Mouse (Mus musculus) forebrain, embryonic 13.5 days (tissue): ENCODE data around the gene Adipor2. TPM values are rescaled to one million over a fixed set of nuclear protein-coding genes. Genes with fewer than 3 reads are reported as not detected.

Experiments
- ATAC-seq: fragments of 200-750 bp; cut with Nextera tagmentation; 2 replicates; pipeline ENCODE4 v1.8.0; 2017
- H3K27ac ChIP-seq: fragments of 300-500 bp; sonication (generic); 2 replicates; pipeline ENCODE4 v1.5.1; 2015; ENCODE audit warnings: inconsistent platforms, mild to moderate bottlenecking, moderate library complexity
- H3K27me3 ChIP-seq: fragments of 300-500 bp; sonication (generic); 2 replicates; pipeline ENCODE4 v1.6.1; 2015; ENCODE audit warnings: mild to moderate bottlenecking, inconsistent platforms
- H3K36me3 ChIP-seq: fragments of 300-500 bp; sonication (generic); 2 replicates; pipeline ENCODE4 v1.6.1; 2015; ENCODE audit warnings: mild to moderate bottlenecking, inconsistent platforms; ENCODE audit not compliant: poor library complexity, severe bottlenecking
- H3K4me1 ChIP-seq: fragments of 300-500 bp; sonication (generic); 2 replicates; pipeline ENCODE4 v1.6.1; 2015; ENCODE audit warnings: inconsistent platforms
- H3K4me2 ChIP-seq: fragments of 300-500 bp; sonication (generic); 2 replicates; pipeline ENCODE4 v1.6.1; 2015; ENCODE audit warnings: inconsistent platforms, mild to moderate bottlenecking, moderate library complexity
- H3K4me3 ChIP-seq: fragments of 300-500 bp; sonication (generic); 2 replicates; pipeline ENCODE4 v1.5.1; 2015; ENCODE audit warnings: mild to moderate bottlenecking, inconsistent platforms
- H3K9ac ChIP-seq: fragments of 300-500 bp; sonication (generic); 2 replicates; pipeline ENCODE4 v1.6.1; 2015; ENCODE audit warnings: mild to moderate bottlenecking, inconsistent platforms
- H3K9me3 ChIP-seq: fragments of 300-500 bp; sonication (generic); replicated peaks from 2 replicates; pipeline ENCODE4 v1.6.1; 2016; ENCODE audit warnings: inconsistent platforms
- WGBS: fragments of 180-500 bp; shearing (Covaris S2); methylation state at CpG from one replicate; pipeline ENCODE4 v1.1.7; 2015; 5-methylcytosine and 5-hydroxymethylcytosine counted together
- polyA plus RNA-seq: library from polyadenylated mRNA; unstranded; fragments of >200 nt; fragmentation: Nextera tagmentation; extraction: Ambion mirVana; gene quantifications from 2 replicates; pipeline ENCODE4 v1.2.1, GENCODE M21; 2015

The Adipor2 gene
- polyA plus RNA-seq, 1 experiment from 2014 or later = 38.3 TPM

DNA sequence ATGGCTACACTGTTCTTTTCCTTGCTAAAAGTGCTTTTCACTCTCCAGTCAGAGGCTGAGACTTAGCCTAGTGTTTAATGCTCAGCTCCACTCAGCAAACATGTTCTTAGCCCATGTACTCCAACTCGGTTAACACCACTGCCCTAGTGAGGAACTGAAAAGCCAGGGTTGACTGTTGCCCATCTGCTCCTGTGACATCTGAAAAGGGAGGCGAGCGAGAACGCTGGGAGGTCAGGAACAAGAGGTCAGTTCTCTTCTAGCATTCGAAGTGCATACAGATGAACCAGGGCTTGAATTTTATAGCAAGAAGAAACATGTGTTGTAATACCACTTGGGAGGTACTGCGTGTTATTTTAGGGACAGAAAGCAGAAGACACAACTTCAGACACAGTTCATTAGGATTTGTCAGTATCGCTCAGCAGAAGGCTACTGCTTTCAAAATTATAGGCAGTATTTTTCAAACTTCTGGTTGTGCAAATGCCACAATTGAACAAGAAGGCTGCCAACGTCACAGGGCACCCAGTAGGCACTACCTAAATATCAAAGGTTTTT is 59.4 kb downstream of the Adipor2 start:
- H3K36me3 ChIP-seq = peaks cover 87% of the 10 kb centered on the region
- ATAC-seq = no peak

DNA sequence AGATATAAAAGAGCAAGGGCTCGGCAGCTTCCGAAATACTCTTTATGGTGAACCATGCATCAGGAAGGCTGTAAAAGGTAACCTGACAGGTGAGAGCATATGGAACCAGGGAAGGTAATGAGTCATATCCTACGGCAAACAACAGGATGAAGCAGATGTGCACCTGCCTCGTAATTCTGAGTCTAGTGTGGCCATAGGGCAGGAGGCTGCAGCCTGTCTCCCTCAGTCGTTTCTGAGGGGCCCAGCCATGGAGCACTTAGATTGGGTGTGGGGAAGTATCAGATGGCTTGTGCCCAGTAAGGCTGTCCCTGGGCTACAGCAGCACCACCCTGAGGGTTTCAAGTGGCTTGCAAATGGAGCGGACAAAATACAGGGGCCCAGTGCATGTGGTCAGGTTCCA is 65.0 kb downstream of the Adipor2 start:
- H3K9me3 ChIP-seq = no peaks in the 10 kb centered on the region
- no peaks in the 10 kb centered on the region for H3K27me3 ChIP-seq
- peaks cover 45% of the 10 kb centered on the region for H3K36me3 ChIP-seq
- WGBS = 87% methylated on average over 6 of the region's 6 CpGs
- no peak overlapping the region for H3K27ac ChIP-seq
- no peak overlapping the region for H3K4me2 ChIP-seq
- ATAC-seq = no peak
- no peak overlapping the region for H3K9ac ChIP-seq
- no peak overlapping the region for H3K4me3 ChIP-seq
- peaks cover 9% of the 10 kb centered on the region; the same call in 1 of the 2 replicates for H3K4me1 ChIP-seq

More for the DNA sequence above, 59.4 kb downstream of the Adipor2 start:
- Histone ChIP-seq H3K27me3 (no peaks in the 10 kb centered on the region), H3K27ac (no peak overlapping the region), H3K9me3 (no peaks in the 10 kb centered on the region), H3K4me1 (no peaks in the 10 kb centered on the region), H3K4me2 (no peak overlapping the region), H3K4me3 (no peak overlapping the region), H3K9ac (no peak overlapping the region)
- 87% methylated on average over 8 of the region's 8 CpGs for WGBS

DNA sequence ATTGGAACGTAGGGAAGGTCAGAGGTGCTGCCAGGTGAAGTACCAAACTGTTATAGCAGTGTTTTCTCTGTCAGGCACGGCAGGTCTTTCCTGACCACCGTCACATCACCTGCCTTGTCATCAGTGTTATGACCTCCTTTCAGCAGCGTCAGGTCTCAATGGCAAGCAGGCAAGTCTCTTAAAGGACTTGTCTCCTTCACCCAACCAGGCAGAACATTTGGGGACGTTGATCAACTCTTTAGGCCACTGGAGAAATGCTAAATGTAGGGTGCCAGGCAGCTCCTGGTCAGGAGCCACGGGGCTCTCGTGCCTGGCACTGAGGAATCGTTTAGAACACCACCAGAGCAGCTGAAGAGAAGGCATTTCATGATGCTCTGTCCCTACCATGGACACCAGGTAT is 65.8 kb downstream of the Adipor2 start:
- H3K4me3 ChIP-seq = no peak overlapping the region
- H3K9me3 ChIP-seq = no peaks in the 10 kb centered on the region
- no peak overlapping the region for H3K9ac ChIP-seq
- no peak overlapping the region for H3K27ac ChIP-seq
- peaks cover 37% of the 10 kb centered on the region for H3K36me3 ChIP-seq
- WGBS = 87% methylated on average over 8 of the region's 8 CpGs
- peaks cover 9% of the 10 kb centered on the region; the same call in 1 of the 2 replicates for H3K4me1 ChIP-seq
- H3K4me2 ChIP-seq = no peak overlapping the region
- ATAC-seq = no peak
- H3K27me3 ChIP-seq = no peaks in the 10 kb centered on the region

DNA sequence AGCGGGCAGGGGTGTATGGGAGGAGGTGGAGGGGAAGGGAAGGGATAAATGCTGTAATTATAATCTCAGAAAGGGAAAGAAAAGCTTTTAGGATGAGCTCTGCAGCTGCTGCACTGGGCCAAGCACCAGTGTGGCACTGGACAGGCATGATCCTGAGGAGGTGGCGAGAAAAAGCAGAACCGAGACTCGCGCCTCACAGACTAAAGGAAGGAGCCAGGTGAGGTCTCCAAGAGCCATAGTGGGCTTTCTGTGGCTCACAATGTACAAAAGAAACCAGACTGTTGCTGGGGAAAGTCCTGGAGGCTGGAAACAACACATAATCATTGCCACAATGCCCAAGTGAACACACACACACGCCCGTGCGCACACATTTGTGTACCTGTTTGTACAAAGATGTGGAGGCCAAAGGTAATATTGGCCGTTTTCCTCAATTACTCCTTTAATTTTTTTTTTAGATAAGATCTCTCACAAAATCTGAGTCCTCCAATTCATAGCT is 66.8 kb downstream of the Adipor2 start:
- peak overlapping the region; percentile 33; the same call in 1 of the 2 replicates for H3K27ac ChIP-seq
- WGBS = 73% methylated on average over 9 of the region's 9 CpGs
- no peaks in the 10 kb centered on the region for H3K27me3 ChIP-seq
- H3K36me3 ChIP-seq = peaks cover 28% of the 10 kb centered on the region
- H3K9me3 ChIP-seq = no peaks in the 10 kb centered on the region
- no peak overlapping the region for H3K4me2 ChIP-seq
- ATAC-seq = no peak
- H3K4me3 ChIP-seq = no peak overlapping the region
- peaks cover 9% of the 10 kb centered on the region; the same call in 1 of the 2 replicates for H3K4me1 ChIP-seq
- H3K9ac ChIP-seq = no peak overlapping the region

DNA sequence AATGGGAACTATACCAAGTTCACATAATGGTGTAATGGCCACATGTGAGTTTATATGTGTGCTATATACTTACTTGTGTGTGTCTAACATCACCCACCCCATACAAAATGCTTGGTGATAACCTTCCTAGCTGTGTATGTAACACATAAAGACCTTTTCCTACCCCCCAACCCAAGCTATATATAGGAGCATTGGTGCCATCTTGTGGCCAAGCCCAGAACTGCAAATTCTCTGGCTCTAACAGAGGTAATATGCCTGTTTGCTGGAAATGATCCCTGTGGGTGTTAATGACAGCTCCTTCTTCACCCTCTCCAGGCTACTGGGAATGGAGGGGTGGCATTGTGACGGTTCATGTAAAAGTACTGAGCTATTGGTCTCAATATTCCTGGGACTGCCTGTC is 69.3 kb downstream of the Adipor2 start:
- 0% methylated on average over 1 of the region's 1 CpGs for WGBS
- Histone ChIP-seq H3K4me3 (no peak overlapping the region), H3K9me3 (no peaks in the 10 kb centered on the region), H3K36me3 (peaks cover 5% of the 10 kb centered on the region), H3K4me1 (peaks cover 9% of the 10 kb centered on the region; the same call in 1 of the 2 replicates), H3K9ac (no peak overlapping the region), H3K27ac (no peak overlapping the region), H3K27me3 (no peaks in the 10 kb centered on the region), H3K4me2 (no peak overlapping the region)
- ATAC-seq = peak; percentile 79

DNA sequence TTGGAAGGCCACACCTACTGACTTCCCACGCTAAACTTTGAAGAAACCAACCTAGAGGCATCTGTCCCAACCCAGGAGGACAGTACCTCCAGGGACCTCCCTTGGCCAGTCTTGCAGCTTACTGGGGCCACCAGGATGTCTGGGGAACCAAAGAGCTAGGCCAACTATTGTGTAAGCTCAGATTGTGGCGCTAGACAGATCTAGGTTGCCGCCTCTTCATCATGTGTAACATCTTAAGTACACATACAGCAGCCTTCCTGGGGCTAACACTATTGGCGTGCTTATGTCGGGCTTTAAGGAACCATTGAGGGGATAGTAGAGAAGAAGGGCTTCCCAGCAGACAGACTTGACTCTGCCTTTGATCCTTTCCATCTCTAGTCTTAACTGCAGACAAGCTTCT is 69.7 kb downstream of the Adipor2 start:
- WGBS = 72% methylated on average over 5 of the region's 5 CpGs
- no peak for ATAC-seq

DNA sequence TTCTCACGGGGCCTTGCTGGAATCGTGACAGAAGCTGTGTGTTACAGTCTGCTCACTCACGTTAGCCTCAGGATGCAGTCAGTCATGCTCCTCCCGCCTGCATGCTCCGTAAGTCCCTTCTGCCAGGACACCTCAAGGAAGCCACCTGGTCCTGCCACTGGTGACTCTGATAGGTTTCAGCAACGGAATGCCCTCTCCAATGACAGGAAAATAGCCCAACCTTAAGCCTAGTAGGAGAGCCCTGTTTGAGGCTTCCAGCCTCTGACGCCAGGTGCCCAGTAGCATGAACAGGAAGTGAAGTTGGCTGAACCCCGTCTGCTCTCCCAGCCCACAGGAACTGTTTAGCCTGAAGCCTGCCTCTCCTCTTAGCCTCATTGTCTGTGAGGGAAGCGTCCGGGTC is 71.2 kb downstream of the Adipor2 start:
- Histone ChIP-seq H3K4me2 (no peak overlapping the region), H3K36me3 (no peaks in the 10 kb centered on the region), H3K4me3 (no peak overlapping the region), H3K4me1 (peaks cover 9% of the 10 kb centered on the region; the same call in 1 of the 2 replicates), H3K27ac (no peak overlapping the region), H3K27me3 (no peaks in the 10 kb centered on the region), H3K9ac (no peak overlapping the region), H3K9me3 (no peaks in the 10 kb centered on the region)
- ATAC-seq = no peak
- 70% methylated on average over 10 of the region's 10 CpGs for WGBS

More for the DNA sequence above, 69.7 kb downstream of the Adipor2 start:
- no peak overlapping the region for H3K27ac ChIP-seq
- H3K27me3 ChIP-seq = no peaks in the 10 kb centered on the region
- no peak overlapping the region for H3K4me2 ChIP-seq
- H3K36me3 ChIP-seq = peaks cover 3% of the 10 kb centered on the region; the same call in 1 of the 2 replicates
- H3K9me3 ChIP-seq = no peaks in the 10 kb centered on the region
- peaks cover 9% of the 10 kb centered on the region; the same call in 1 of the 2 replicates for H3K4me1 ChIP-seq
- H3K4me3 ChIP-seq = no peak overlapping the region
- H3K9ac ChIP-seq = no peak overlapping the region

DNA sequence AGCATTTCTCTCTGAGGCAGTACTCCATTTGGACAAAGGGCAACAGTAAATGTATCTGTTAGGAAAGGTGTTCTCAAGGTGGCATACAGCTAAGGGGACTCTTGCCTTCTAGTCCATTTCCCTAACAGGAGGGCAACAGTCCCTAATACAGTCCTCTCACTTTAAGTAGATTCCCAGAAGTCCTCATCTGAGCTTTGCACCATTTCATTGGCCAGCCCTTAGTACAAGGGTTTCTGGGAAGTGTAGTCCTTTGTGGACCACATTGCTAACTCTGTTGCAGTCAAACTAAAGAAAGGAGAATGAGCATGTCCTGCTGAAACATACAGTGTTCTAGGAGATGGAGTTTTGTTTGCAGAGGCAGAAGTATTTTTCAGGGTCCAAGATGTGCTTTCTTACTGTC is 76.1 kb downstream of the Adipor2 start:
- no peak overlapping the region for H3K9ac ChIP-seq
- peak; percentile 95 for ATAC-seq
- H3K9me3 ChIP-seq = no peaks in the 10 kb centered on the region
- H3K4me3 ChIP-seq = no peak overlapping the region
- H3K27ac ChIP-seq = no peak overlapping the region
- H3K4me1 ChIP-seq = 0 out of 2 replicates have a peak, but pooled peaks cover 5% of the 10 kb centered on the region
- no peaks in the 10 kb centered on the region for H3K36me3 ChIP-seq
- H3K27me3 ChIP-seq = 0 out of 2 replicates have a peak, but pooled peaks cover 3% of the 10 kb centered on the region
- no peak overlapping the region for H3K4me2 ChIP-seq

DNA sequence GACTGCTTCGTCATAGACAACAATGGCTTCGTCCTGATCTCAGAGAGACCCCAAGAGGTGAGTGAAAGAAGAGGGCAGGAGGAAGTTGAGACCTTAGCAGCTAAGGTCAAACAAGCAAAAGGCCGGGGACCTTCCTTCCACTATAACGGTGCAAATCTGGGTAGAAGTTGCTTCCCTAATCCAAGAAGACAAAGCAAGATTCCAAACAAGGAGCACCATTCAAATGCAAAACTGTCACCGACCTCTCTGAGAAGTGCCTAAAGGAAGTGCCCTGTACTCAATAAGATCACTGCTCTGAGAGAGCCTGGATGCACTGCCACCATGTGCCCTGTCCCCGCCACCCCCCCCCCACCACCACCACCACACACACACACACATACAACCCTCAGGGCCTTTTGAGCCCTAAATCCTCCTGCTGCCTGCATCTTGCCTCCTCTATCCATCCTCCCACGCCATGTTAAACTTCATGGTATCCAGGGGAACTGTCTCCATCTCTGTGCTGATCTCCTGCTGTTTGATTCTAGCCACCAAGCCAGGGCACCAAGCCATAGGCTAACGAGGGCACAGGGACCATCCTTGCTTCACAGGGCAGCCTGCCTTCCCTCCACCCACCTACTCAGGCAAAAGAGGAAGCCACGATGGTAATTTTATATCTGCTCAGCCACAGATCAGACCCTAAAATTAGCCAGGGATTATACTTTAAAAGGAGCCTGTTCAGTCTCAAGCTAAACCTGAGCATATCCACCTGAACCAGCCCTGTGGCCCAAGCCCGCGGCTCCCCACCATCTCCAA is 79.2 kb downstream of the Adipor2 start:
- no peak for ATAC-seq
- H3K36me3 ChIP-seq = no peaks in the 10 kb centered on the region
- H3K4me3 ChIP-seq = no peak overlapping the region
- H3K4me2 ChIP-seq = no peak overlapping the region
- 28% methylated on average over 11 of the region's 11 CpGs for WGBS
- H3K4me1 ChIP-seq = 0 out of 2 replicates have a peak, but pooled peaks cover 5% of the 10 kb centered on the region
- no peaks in the 10 kb centered on the region for H3K9me3 ChIP-seq
- H3K9ac ChIP-seq = no peak overlapping the region
- H3K27me3 ChIP-seq = 0 out of 2 replicates have a peak, but pooled peaks cover 3% of the 10 kb centered on the region
- H3K27ac ChIP-seq = no peak overlapping the region

DNA sequence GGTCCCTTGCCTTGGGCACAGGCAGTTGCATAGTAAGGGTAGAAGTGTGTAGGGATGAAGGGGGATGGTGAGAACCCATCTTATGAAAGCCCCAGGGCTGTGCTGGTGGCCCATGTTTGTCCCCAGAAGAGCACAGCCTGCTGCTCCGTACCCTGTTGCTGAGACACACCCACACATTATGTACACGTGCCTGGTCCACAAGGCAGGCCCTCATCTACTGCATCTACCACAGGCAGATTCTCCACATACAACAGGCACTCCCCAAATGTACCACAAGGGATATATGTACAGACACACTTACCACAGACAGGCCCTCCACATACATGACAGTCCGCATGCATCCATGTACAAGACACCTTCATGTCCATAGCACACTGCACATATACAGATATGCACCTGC is 80.2 kb downstream of the Adipor2 start:
- Histone ChIP-seq H3K27me3 (0 out of 2 replicates have a peak, but pooled peaks cover 3% of the 10 kb centered on the region), H3K4me2 (no peak overlapping the region), H3K9me3 (no peaks in the 10 kb centered on the region), H3K9ac (no peak overlapping the region), H3K4me1 (0 out of 2 replicates have a peak, but pooled peaks cover 5% of the 10 kb centered on the region), H3K36me3 (no peaks in the 10 kb centered on the region), H3K4me3 (no peak overlapping the region), H3K27ac (no peak overlapping the region)
- no peak for ATAC-seq
- 73% methylated on average over 3 of the region's 3 CpGs for WGBS

DNA sequence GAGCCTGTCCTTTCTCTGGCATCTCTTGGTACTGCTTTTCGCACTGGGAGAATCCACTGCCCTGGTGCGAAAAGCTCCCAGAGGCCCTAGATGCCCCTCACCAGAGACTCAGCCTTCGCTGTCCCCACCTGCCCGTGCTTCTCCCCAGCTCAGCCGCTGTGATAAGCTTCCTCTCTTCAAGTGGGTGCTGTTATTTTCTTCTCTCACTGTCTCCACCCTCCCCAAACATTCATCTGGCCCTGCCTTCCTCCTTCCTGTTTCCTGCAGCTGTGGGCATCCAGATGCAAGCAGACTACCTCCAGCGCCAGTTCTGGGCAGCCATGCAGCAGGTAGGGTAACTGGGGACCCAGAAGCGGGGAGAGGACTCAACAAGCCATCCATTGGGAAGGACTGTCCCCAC is 81.4 kb downstream of the Adipor2 start:
- Histone ChIP-seq H3K9ac (no peak overlapping the region), H3K36me3 (no peaks in the 10 kb centered on the region), H3K9me3 (no peaks in the 10 kb centered on the region), H3K4me1 (peaks cover 5% of the 10 kb centered on the region; the same call in 1 of the 2 replicates), H3K27me3 (peaks cover 14% of the 10 kb centered on the region), H3K4me2 (no peak overlapping the region), H3K27ac (no peak overlapping the region), H3K4me3 (no peak overlapping the region)
- WGBS = 82% methylated on average over 7 of the region's 7 CpGs
- ATAC-seq = no peak

DNA sequence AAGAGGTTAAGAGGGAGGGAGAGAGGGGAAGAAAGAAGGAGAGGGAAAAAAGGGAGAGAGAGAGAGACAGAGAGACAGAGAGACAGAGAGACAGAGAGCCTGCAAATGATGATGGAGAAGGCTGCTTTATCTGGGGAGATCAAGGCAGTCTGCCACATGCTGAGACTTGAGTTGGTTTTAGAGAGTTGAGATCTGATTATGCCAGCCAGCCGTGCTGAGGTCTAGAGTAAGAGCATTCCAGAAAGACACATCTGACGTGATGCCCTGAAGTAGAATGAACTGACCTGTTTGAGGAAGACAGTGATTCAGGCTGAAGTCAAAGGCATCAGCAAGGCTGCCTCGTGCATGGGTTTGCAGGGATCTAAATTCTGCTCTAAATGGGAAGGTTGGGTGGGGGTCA is 83.7 kb downstream of the Adipor2 start:
- WGBS = 48% methylated on average over 3 of the region's 3 CpGs
- ATAC-seq = no peak
- H3K27ac ChIP-seq = no peak overlapping the region
- H3K9me3 ChIP-seq = no peaks in the 10 kb centered on the region
- H3K4me2 ChIP-seq = no peak overlapping the region
- H3K4me3 ChIP-seq = no peak overlapping the region
- no peak overlapping the region for H3K9ac ChIP-seq
- H3K4me1 ChIP-seq = peaks cover 25% of the 10 kb centered on the region
- H3K27me3 ChIP-seq = peaks cover 32% of the 10 kb centered on the region
- H3K36me3 ChIP-seq = no peaks in the 10 kb centered on the region
